Mouse (Mus musculus) liver, adult 2 months (tissue): ENCODE data around the gene Klk1b1.

Experiments used
- CTCF ChIP-seq: fragments of 200-500 bp; IDR thresholded peaks from 2 replicates; pipeline ENCODE4 v1.5.1; 2011; ENCODE audit warnings: low read depth, low read length, control low read depth
- POLR2A ChIP-seq: fragments of 200-500 bp; IDR thresholded peaks from 2 replicates; pipeline ENCODE4 v1.6.1; 2011; ENCODE audit warnings: low read length, control low read depth; ENCODE audit not compliant: insufficient read depth; ENCODE audit errors: extremely low read depth

GRCm38 (mm10) chr7:43944727-43945264 lies 21.8 kb upstream of the Klk1b1 start:
- TF ChIP-seq CTCF: no peak
- TF ChIP-seq POLR2A: no peak
